Mouse (Mus musculus): Measurements from ENCODE around the gene Dnajb6.

The Dnajb6 gene

DNA sequence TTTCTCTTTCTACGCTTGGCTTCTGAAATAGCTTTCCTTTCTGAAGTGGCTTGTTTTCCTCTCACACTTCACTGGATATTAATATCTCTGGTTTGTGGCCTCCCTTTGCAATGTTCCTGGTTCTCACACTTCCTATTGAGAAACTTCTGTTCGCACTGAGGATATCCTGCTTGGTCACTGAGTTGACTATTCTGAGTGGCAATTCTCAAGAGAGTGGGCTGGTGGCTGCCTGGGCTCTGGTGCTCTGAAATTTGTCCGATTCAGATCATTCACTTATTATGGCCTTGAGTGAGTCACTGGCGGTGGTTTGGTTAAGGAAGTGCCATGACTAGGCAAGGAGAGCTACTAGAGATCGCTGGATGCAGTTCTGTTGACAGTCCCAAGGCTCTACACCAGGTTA, 118.9 kb downstream of the Dnajb6 start:
- no peak for DNase-seq

- no peak for DNase-seq
These were observed 119.5 kb downstream of the Dnajb6 start for GRCm38 (mm10) chr5:29854971-29855370.

DNA sequence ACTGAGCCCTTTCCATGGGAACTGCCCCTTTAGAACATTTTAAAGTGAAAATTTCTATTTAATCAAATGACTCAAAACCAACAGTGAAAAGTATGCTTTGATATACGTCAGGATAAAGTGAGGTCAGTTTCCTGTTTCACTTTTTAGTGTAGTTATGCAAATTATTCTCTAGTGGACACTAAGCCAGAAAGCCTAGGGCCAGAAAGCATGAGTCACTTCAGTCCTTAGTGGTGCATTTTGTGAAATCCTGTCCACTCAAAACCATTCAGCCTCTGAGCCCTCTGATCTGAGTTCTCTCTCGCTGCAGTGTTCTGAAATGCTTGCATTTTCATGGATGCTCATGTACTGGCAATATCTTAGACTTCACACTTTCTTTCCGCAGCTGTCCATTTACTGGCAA, 126.0 kb downstream of the Dnajb6 start:
- DNase-seq = no peak

GRCm38 (mm10) chr5:29862388-29862787, 126.9 kb downstream of the Dnajb6 start:
- no peak for DNase-seq

DNA sequence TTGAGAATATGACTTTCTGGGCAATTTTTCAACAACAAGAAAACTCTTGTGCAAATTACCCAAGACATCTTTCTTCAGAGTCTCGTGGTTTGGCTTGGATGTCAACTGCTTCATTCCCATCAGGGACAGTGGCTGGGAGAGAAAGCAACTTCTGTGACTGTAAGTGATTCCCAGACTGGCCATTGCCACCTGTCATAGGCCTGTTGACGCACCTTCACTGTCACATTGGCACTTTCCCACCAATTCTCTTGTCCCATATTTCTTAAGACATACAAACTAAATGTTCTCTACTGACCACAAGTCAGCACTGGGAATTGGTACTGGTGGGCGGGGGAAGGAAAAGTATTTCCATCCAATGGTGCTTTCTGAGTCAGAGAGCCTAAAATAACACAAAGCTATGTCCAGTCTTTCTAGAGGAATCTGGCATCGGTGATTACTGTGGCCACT, 128.8 kb downstream of the Dnajb6 start:
- no peak for DNase-seq

DNA sequence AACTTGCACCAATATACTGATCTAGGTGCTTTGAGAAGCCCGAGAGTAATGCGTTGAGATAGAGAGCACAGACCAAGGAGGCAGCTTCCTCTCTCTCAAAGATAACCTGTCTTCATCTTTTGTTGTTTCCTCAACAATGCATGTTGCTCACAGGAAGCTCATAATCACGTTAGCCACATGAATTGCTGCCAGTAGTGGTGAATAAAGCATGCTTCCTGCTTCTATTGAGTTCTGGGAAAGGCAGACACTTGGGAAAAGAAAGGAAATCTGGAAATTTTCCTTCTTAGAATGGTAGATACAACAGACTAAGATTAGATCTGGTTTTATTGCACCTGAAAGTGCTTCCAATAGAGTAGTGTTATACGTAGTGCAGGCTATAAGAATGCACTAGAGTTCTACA, 129.5 kb downstream of the Dnajb6 start:
- no peak for DNase-seq
